Mouse (Mus musculus): Measurements from ENCODE around the gene Plcd3.

DNA sequence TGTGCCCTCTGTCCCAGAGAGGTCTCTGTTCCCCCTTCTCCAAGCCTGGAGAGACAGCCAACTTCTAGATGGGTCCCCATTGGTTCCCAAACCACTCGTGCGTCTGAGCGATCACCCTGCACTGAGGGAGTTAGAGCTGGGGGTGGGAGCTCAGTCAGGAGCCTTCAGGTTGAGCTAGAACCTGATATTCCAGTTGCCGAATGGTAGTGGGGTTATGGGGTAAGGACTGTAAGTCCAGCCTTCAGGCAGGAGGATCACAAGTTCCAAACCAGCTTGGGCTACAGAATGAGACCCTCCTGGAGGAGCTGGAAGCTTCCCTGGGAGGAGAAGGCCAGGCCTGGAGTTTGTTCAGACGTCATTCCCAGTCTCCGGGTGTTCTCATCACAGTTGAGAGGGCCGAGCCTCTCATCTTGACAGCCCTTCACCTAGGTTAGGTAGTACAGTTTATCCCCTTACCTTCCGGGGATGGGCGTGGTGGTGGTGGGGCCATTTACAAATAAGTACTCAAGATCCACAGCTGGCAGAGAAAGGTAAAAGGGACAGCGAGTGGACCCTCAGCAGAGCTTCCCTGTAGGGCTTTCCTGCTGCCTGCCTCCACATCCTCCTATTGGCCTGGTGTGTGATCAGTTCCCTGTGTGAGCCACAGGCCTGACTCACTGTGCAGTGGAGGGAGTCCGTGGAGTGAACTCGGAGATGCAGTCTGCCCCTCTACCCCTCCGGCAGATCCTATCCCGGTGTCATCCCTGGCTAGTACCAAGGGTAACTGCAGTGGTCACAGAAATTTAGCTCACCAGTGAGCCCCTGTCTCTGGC is 38.7 kb upstream of the Plcd3 start:
- TF ChIP-seq FOSL1 (IDR thresholded peaks at IDR 0.05; ENCODE audit: insufficient read depth, low read length, poor library complexity, severe bottlenecking) (no peak), MYOD1 (IDR thresholded peaks at IDR 0.05; ENCODE audit: control insufficient read depth, insufficient read length, low read depth) (no peak)
